Mouse (Mus musculus) cerebellum, postnatal 10 days (tissue): ENCODE data around the gene Trim50.
"Not testable (repeated sequence)": the region's sequence is repeated elsewhere in the genome, so short reads cannot be mapped to it uniquely, and the experiment has no call there.

Source experiments
- DNase-seq, 2 experiments: peaks; one replicate each; pipeline ENCODE4 v3.0.0; 2021; ENCODE audit warnings: mixed read lengths in 2 of 2

Gene Trim50

GRCm38 (mm10) chr5:135352995-135353394 lies at the start of gene Trim50:
Gene Trim50 (plus strand): TSS chr5:135353295.
- no peak for DNase-seq

- DNase-seq, result no peak
These were observed 46.7 kb upstream of the Trim50 start for GRCm38 (mm10) chr5:135306321-135306965.

- DNase-seq, result no peak
These were observed 36.9 kb upstream of the Trim50 start for GRCm38 (mm10) chr5:135316177-135316576.

GRCm38 (mm10) chr5:135319856-135320255 lies 33.2 kb upstream of the Trim50 start:
- peak in 1 of 2 experiments; percentile 9 for DNase-seq

GRCm38 (mm10) chr5:135322197-135322596 lies 30.9 kb upstream of the Trim50 start:
- no peak for DNase-seq

- no peak for DNase-seq
These were observed 26.9 kb upstream of the Trim50 start for GRCm38 (mm10) chr5:135326121-135326659.

GRCm38 (mm10) chr5:135329471-135329870 lies 23.6 kb upstream of the Trim50 start:
- no peak for DNase-seq

GRCm38 (mm10) chr5:135330201-135330600 lies 22.9 kb upstream of the Trim50 start:
- no peak for DNase-seq

GRCm38 (mm10) chr5:135331161-135331560 lies 21.9 kb upstream of the Trim50 start:
- DNase-seq, result no peak

GRCm38 (mm10) chr5:135337575-135337974 lies 15.5 kb upstream of the Trim50 start:
- no peak for DNase-seq

- no peak for DNase-seq
These were observed 7.1 kb upstream of the Trim50 start for GRCm38 (mm10) chr5:135345989-135346388.

GRCm38 (mm10) chr5:135346430-135346829 lies 6.7 kb upstream of the Trim50 start:
- DNase-seq, result peak in 1 of 2 experiments; percentile 19

- no peak for DNase-seq
These were observed 5.5 kb upstream of the Trim50 start for GRCm38 (mm10) chr5:135347511-135348011.

- DNase-seq, result no peak
These were observed 3.2 kb upstream of the Trim50 start, which contains the start of gene Fkbp6 for GRCm38 (mm10) chr5:135349862-135350261. Gene Fkbp6 (minus strand): TSS chr5:135350044.

GRCm38 (mm10) chr5:135351606-135352005 lies 1.5 kb upstream of the Trim50 start:
- DNase-seq, result no peak

- DNase-seq, result peak; percentile 37 to 50
These were observed 469 bp downstream of the Trim50 start for GRCm38 (mm10) chr5:135353564-135353963.

- DNase-seq, result peak in 1 of 2 experiments; percentile 16
These were observed 3.0 kb downstream of the Trim50 start for GRCm38 (mm10) chr5:135356090-135356489.

- no peak for DNase-seq
These were observed 4.5 kb downstream of the Trim50 start for GRCm38 (mm10) chr5:135357556-135357955.

- no peak for DNase-seq
These were observed 6.7 kb downstream of the Trim50 start for GRCm38 (mm10) chr5:135359772-135360171.

- DNase-seq, result no peak
These were observed 9.5 kb downstream of the Trim50 start for GRCm38 (mm10) chr5:135362572-135362971.

GRCm38 (mm10) chr5:135363540-135363939 lies 10.4 kb downstream of the Trim50 start:
- peak; percentile 59 to 66 for DNase-seq

- DNase-seq, result peak in 1 of 2 experiments; percentile 43
These were observed 14.7 kb downstream of the Trim50 start for GRCm38 (mm10) chr5:135367841-135368240.

- no peak for DNase-seq
These were observed 15.2 kb downstream of the Trim50 start for GRCm38 (mm10) chr5:135368312-135368711.

GRCm38 (mm10) chr5:135369196-135369595 lies 16.1 kb downstream of the Trim50 start:
- DNase-seq, result not testable (repeated sequence)
